Mouse (Mus musculus): ENCODE results near the gene Sema4g. TPM values are rescaled to one million over a fixed set of nuclear protein-coding genes. Genes with fewer than 3 reads are reported as not detected.

Sema4g gene
- polyA plus RNA-seq, 1 experiment from 2014 or later, result 3.2 TPM

DNA sequence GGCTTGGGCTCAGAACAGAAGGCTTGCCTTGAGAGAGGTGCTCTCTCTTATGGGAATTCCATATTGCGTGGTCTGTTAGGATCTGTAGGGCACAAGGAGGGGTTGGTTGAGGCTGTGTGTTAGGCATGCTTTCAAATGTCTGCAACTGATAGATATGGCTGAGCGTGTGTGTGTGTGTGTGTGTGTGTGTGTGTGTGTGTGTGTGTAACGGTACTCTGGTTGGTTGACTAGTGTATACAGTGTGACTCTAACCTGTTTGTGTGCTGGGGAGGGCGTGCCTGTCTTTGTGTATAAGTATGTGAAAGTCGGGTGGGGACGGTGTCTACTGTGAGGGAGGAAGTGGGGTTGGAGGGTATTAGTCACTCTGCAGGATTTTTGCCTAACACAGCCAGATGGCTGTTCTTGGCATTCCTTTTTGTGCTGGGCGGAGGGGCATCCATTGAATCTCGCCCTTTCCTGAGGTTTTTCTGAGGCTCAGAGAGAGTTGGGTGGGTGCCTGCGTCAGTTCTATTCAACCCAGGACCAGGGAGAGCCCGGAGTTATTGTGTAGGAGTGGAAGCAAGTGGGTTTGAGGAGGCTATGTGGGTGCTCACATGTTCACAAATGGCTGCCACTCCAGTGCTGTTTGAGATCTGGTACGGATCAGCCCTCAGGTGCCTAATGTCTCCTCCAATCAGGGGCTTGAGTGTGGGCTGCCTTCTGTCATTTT lies 59.2 kb downstream of the Sema4g start:
- no peak for TF ChIP-seq CTCF (IDR thresholded peaks at IDR 0.05; ENCODE audit: low read depth)
- Histone ChIP-seq H3K4me2 (ENCODE audit: low read length) (peak overlapping the region; percentile 91), H3K36me3 (ENCODE audit: insufficient read depth, low read length) (peaks cover 18% of the 10 kb centered on the region; the same call in 1 of the 2 replicates), H3K27ac (peak overlapping the region; percentile 93), H3K4me1 (replicated peaks; ENCODE audit: insufficient read depth, low read length) (peaks cover 14% of the 10 kb centered on the region), H3K4me3 (replicated peaks; ENCODE audit: low read depth, low read length) (peak overlapping the region; percentile 52), H3K27me3 (ENCODE audit: insufficient read depth, low read length) (0 out of 2 replicates have a peak, but pooled peaks cover 4% of the 10 kb centered on the region), H3K9me3 (replicated peaks; ENCODE audit: low read length) (no peaks in the 10 kb centered on the region), H3K9ac (ENCODE audit: low read depth, low read length) (peak overlapping the region; percentile 64)
- WGBS, result 22% methylated on average over 11 of the region's 11 CpGs
- ATAC-seq (replicated peaks; ENCODE audit: low FRiP score, low read depth), result peak; percentile 47
- peak; percentile 78 for DNase-seq (ENCODE audit: low spot score)

DNA sequence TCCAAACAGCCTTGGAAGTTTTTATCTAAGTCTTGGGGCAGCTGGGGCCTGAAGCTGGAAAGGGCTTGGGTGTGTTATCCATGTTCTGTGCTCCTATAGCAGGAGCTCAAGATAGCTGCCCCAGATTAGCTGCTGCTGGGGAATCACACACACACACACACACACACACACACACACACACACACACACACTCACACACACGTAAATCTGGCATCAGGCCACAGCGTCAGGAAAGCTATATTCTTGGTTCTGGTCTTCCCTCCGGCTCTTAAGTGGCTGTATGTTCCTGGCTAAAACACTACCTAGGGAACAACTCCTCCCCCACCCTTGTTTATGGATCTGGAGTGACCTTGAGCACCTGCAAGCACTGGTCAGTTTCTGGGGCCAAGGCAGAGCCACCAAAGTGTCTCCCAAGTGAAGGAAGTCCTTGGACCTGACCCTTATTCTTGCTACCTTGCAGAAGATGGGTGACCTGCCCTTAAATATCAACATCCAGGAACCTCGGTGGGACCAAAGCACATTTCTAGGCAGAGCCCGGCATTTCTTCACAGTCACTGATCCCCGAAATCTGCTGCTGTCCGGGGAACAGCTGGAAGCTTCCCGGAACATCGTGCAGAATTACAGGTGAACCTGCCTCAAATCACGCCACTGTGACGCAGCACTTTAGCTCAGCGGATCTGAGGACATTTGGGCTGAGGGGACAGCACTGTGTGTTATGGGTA lies 59.9 kb downstream of the Sema4g start:
- no peak for ATAC-seq (replicated peaks; ENCODE audit: low FRiP score, low read depth)
- Histone ChIP-seq H3K36me3 (ENCODE audit: insufficient read depth, low read length) (peaks cover 20% of the 10 kb centered on the region; the same call in 1 of the 2 replicates), H3K4me1 (replicated peaks; ENCODE audit: insufficient read depth, low read length) (peaks cover 14% of the 10 kb centered on the region), H3K27ac (peak overlapping the region; percentile 93), H3K9me3 (replicated peaks; ENCODE audit: low read length) (no peaks in the 10 kb centered on the region), H3K4me3 (replicated peaks; ENCODE audit: low read depth, low read length) (peak overlapping the region; percentile 52), H3K27me3 (ENCODE audit: insufficient read depth, low read length) (0 out of 2 replicates have a peak, but pooled peaks cover 4% of the 10 kb centered on the region), H3K4me2 (ENCODE audit: low read length) (peak overlapping the region; percentile 91), H3K9ac (ENCODE audit: low read depth, low read length) (no peak overlapping the region)
- WGBS, result 70% methylated on average over 12 of the region's 12 CpGs
- no peak for DNase-seq (ENCODE audit: low spot score)
- no peak for TF ChIP-seq CTCF (IDR thresholded peaks at IDR 0.05; ENCODE audit: low read depth)

- ATAC-seq (replicated peaks; ENCODE audit: low FRiP score, low read depth) (no peak), DNase-seq (ENCODE audit: low spot score) (no peak)
- no peak overlapping the region for H3K4me2 ChIP-seq (ENCODE audit: low read length)
- WGBS, result 81% methylated on average over 9 of the region's 9 CpGs
- H3K9ac ChIP-seq (ENCODE audit: low read depth, low read length), result no peak overlapping the region
- H3K4me3 ChIP-seq (replicated peaks; ENCODE audit: low read depth, low read length), result no peak overlapping the region
- no peak for TF ChIP-seq CTCF (IDR thresholded peaks at IDR 0.05; ENCODE audit: low read depth)
- no peaks in the 10 kb centered on the region for H3K9me3 ChIP-seq (replicated peaks; ENCODE audit: low read length)
- H3K36me3 ChIP-seq (ENCODE audit: insufficient read depth, low read length), result peaks cover 24% of the 10 kb centered on the region; the same call in 1 of the 2 replicates
- H3K27me3 ChIP-seq (ENCODE audit: insufficient read depth, low read length), result 0 out of 2 replicates have a peak, but pooled peaks cover 2% of the 10 kb centered on the region
- H3K4me1 ChIP-seq (replicated peaks; ENCODE audit: insufficient read depth, low read length), result peaks cover 14% of the 10 kb centered on the region
- H3K27ac ChIP-seq, result no peak overlapping the region
Measured at GRCm38 (mm10) chr19:45049523-45049922, 60.6 kb downstream of the Sema4g start.

Other genes starting within 250 kb of the Sema4g start
- gene Pax2, start 233.1 kb upstream of the Sema4g start, polyA plus RNA-seq (2015; fragmentation: Nextera tagmentation; extraction: Ambion mirVana), result 27.4 and 29.6 TPM in 2 replicates
- gene Slf2, start 58.0 kb upstream of the Sema4g start, polyA plus RNA-seq (2015; fragmentation: Nextera tagmentation; extraction: Ambion mirVana), result 19.4 and 21.7 TPM in 2 replicates
- 15.7 and 19.4 TPM in 2 replicates for gene Twnk, start 16.6 kb downstream of the Sema4g start, polyA plus RNA-seq (2015; fragmentation: Nextera tagmentation; extraction: Ambion mirVana)
- 78.9 and 79.9 TPM in 2 replicates for gene Mrpl43, start 17.3 kb downstream of the Sema4g start, polyA plus RNA-seq (2015; fragmentation: Nextera tagmentation; extraction: Ambion mirVana)
- gene Lzts2, start 25.3 kb downstream of the Sema4g start, polyA plus RNA-seq (2015; fragmentation: Nextera tagmentation; extraction: Ambion mirVana), result 58.6 and 69.5 TPM in 2 replicates
- gene Pdzd7, start 56.6 kb downstream of the Sema4g start, polyA plus RNA-seq (2015; fragmentation: Nextera tagmentation; extraction: Ambion mirVana), result 0.43 and 0.80 TPM in 2 replicates
- 28.4 and 29.0 TPM in 2 replicates for gene Sfxn3, start 58.4 kb downstream of the Sema4g start, polyA plus RNA-seq (2015; fragmentation: Nextera tagmentation; extraction: Ambion mirVana)
- gene Kazald1, start 86.1 kb downstream of the Sema4g start, polyA plus RNA-seq (2015; fragmentation: Nextera tagmentation; extraction: Ambion mirVana), result 23.6 and 25.0 TPM in 2 replicates
- gene Tlx1, start 161.6 kb downstream of the Sema4g start, polyA plus RNA-seq (2015; fragmentation: Nextera tagmentation; extraction: Ambion mirVana), result not detected in 2 replicates
- 0.04 TPM in 1 of 2 replicates, not detected in the other for gene Lbx1, start 246.7 kb downstream of the Sema4g start, polyA plus RNA-seq (2015; fragmentation: Nextera tagmentation; extraction: Ambion mirVana)